Mouse (Mus musculus): Measurements from ENCODE around the gene Foxg1. TPM values are rescaled to one million over a fixed set of nuclear protein-coding genes. Genes with fewer than 3 reads are reported as not detected.

Gene Foxg1
- polyA plus RNA-seq (2016; fragmentation: Nextera tagmentation; extraction: Ambion mirVana) = 0.19 TPM in 1 of 2 replicates, not detected in the other

GRCm38 (mm10) chr12:49382565-49383520, at the start of gene Foxg1:
Gene Foxg1 (plus strand): TSS chr12:49382660.
- H3K27ac ChIP-seq = no peak within 1 kb of the TSS
- peak; percentile 65 for DNase-seq (ENCODE audit: low spot score)

GRCm38 (mm10) chr12:49349697-49350096, 32.8 kb upstream of the Foxg1 start:
- Histone ChIP-seq H3K9me3 (replicated peaks) (no peaks in the 10 kb centered on the region), H3K27ac (no peak overlapping the region), H3K4me3 (no peak overlapping the region), H3K4me1 (no peaks in the 10 kb centered on the region), H3K27me3 (ENCODE audit: low read depth, poor library complexity, severe bottlenecking) (no peaks in the 10 kb centered on the region), H3K36me3 (no peaks in the 10 kb centered on the region)
- no peak for DNase-seq (ENCODE audit: low spot score)
- WGBS = 89% methylated on average over 10 of the region's 10 CpGs

More at GRCm38 (mm10) chr12:49382565-49383520, at the start of gene Foxg1:
- H3K9me3 ChIP-seq (replicated peaks) = no peaks in the 10 kb centered on the region
- peak within 1 kb of the TSS; percentile 52 for H3K4me3 ChIP-seq
- 2% methylated on average over 61 of the region's 61 CpGs for WGBS
- H3K27me3 ChIP-seq (ENCODE audit: low read depth, poor library complexity, severe bottlenecking) = peaks cover 98% of the 10 kb centered on the region
- no peaks in the 10 kb centered on the region for H3K36me3 ChIP-seq
- H3K4me1 ChIP-seq = peaks cover 19% of the 10 kb centered on the region

GRCm38 (mm10) chr12:49368931-49369330, 13.5 kb upstream of the Foxg1 start:
- 50% methylated on average over 1 of the region's 1 CpGs for WGBS
- H3K4me3 ChIP-seq = no peak overlapping the region
- peaks cover 48% of the 10 kb centered on the region for H3K27me3 ChIP-seq (ENCODE audit: low read depth, poor library complexity, severe bottlenecking)
- no peak for DNase-seq (ENCODE audit: low spot score)
- H3K4me1 ChIP-seq = no peaks in the 10 kb centered on the region
- H3K9me3 ChIP-seq (replicated peaks) = no peaks in the 10 kb centered on the region
- H3K36me3 ChIP-seq = no peaks in the 10 kb centered on the region
- no peak overlapping the region for H3K27ac ChIP-seq

GRCm38 (mm10) chr12:49372170-49372569, 10.3 kb upstream of the Foxg1 start:
- H3K9me3 ChIP-seq (replicated peaks) = no peaks in the 10 kb centered on the region
- DNase-seq (ENCODE audit: low spot score) = no peak
- no peak overlapping the region for H3K4me3 ChIP-seq
- no peak overlapping the region for H3K27ac ChIP-seq
- peaks cover 80% of the 10 kb centered on the region for H3K27me3 ChIP-seq (ENCODE audit: low read depth, poor library complexity, severe bottlenecking)
- no peaks in the 10 kb centered on the region for H3K4me1 ChIP-seq
- no peaks in the 10 kb centered on the region for H3K36me3 ChIP-seq

GRCm38 (mm10) chr12:49373176-49373575, 9.3 kb upstream of the Foxg1 start:
- no peak for DNase-seq (ENCODE audit: low spot score)
- H3K9me3 ChIP-seq (replicated peaks) = no peaks in the 10 kb centered on the region
- H3K27me3 ChIP-seq (ENCODE audit: low read depth, poor library complexity, severe bottlenecking) = peaks cover 90% of the 10 kb centered on the region
- WGBS = 0% methylated on average over 5 of the region's 5 CpGs
- H3K4me3 ChIP-seq = no peak overlapping the region
- no peaks in the 10 kb centered on the region for H3K36me3 ChIP-seq
- H3K27ac ChIP-seq = no peak overlapping the region
- no peaks in the 10 kb centered on the region for H3K4me1 ChIP-seq

GRCm38 (mm10) chr12:49373821-49374605, 8.4 kb upstream of the Foxg1 start:
- no peaks in the 10 kb centered on the region for H3K4me1 ChIP-seq
- DNase-seq (ENCODE audit: low spot score) = peak; percentile 45
- H3K9me3 ChIP-seq (replicated peaks) = no peaks in the 10 kb centered on the region
- H3K4me3 ChIP-seq = peak overlapping the region; percentile 13; the same call in 1 of the 2 replicates
- H3K27ac ChIP-seq = no peak overlapping the region
- WGBS = 1% methylated on average over 24 of the region's 24 CpGs
- H3K27me3 ChIP-seq (ENCODE audit: low read depth, poor library complexity, severe bottlenecking) = peaks cover 97% of the 10 kb centered on the region
- H3K36me3 ChIP-seq = no peaks in the 10 kb centered on the region

GRCm38 (mm10) chr12:49374606-49374995, 7.9 kb upstream of the Foxg1 start:
- WGBS = under 1% methylated on average over 14 of the region's 14 CpGs

GRCm38 (mm10) chr12:49375427-49376317, 6.8 kb upstream of the Foxg1 start:
- no peaks in the 10 kb centered on the region for H3K36me3 ChIP-seq
- no peak overlapping the region for H3K4me3 ChIP-seq
- H3K27me3 ChIP-seq (ENCODE audit: low read depth, poor library complexity, severe bottlenecking) = peaks cover 99% of the 10 kb centered on the region
- H3K9me3 ChIP-seq (replicated peaks) = no peaks in the 10 kb centered on the region
- DNase-seq (ENCODE audit: low spot score) = no peak
- H3K27ac ChIP-seq = no peak overlapping the region
- H3K4me1 ChIP-seq = no peaks in the 10 kb centered on the region
- WGBS = 3% methylated on average over 15 of the region's 15 CpGs

More at GRCm38 (mm10) chr12:49374606-49374995, 7.9 kb upstream of the Foxg1 start:
- H3K4me3 ChIP-seq = peak overlapping the region; percentile 13; the same call in 1 of the 2 replicates
- H3K27me3 ChIP-seq (ENCODE audit: low read depth, poor library complexity, severe bottlenecking) = peaks cover 97% of the 10 kb centered on the region
- H3K4me1 ChIP-seq = no peaks in the 10 kb centered on the region
- no peaks in the 10 kb centered on the region for H3K9me3 ChIP-seq (replicated peaks)
- no peaks in the 10 kb centered on the region for H3K36me3 ChIP-seq
- peak; percentile 47 for DNase-seq (ENCODE audit: low spot score)
- no peak overlapping the region for H3K27ac ChIP-seq

- Histone ChIP-seq H3K4me3 (no peak overlapping the region), H3K36me3 (no peaks in the 10 kb centered on the region), H3K27me3 (ENCODE audit: low read depth, poor library complexity, severe bottlenecking) (peaks cover 99% of the 10 kb centered on the region), H3K9me3 (replicated peaks) (no peaks in the 10 kb centered on the region), H3K4me1 (no peaks in the 10 kb centered on the region), H3K27ac (no peak overlapping the region)
- no peak for DNase-seq (ENCODE audit: low spot score)
- 1% methylated on average over 19 of the region's 19 CpGs for WGBS
Measured at GRCm38 (mm10) chr12:49376318-49376992, 6.0 kb upstream of the Foxg1 start.

- Histone ChIP-seq H3K27ac (no peak overlapping the region), H3K4me3 (no peak overlapping the region), H3K27me3 (ENCODE audit: low read depth, poor library complexity, severe bottlenecking) (peaks cover 100% of the 10 kb centered on the region), H3K4me1 (no peaks in the 10 kb centered on the region), H3K36me3 (no peaks in the 10 kb centered on the region), H3K9me3 (replicated peaks) (no peaks in the 10 kb centered on the region)
- WGBS = under 1% methylated on average over 15 of the region's 15 CpGs
- peak; percentile 58 for DNase-seq (ENCODE audit: low spot score)
Measured at GRCm38 (mm10) chr12:49377281-49377970, 5.0 kb upstream of the Foxg1 start.

- H3K36me3 ChIP-seq = no peaks in the 10 kb centered on the region
- no peak for DNase-seq (ENCODE audit: low spot score)
- H3K27ac ChIP-seq = no peak overlapping the region
- H3K9me3 ChIP-seq (replicated peaks) = no peaks in the 10 kb centered on the region
- peaks cover 100% of the 10 kb centered on the region for H3K27me3 ChIP-seq (ENCODE audit: low read depth, poor library complexity, severe bottlenecking)
- H3K4me1 ChIP-seq = peaks cover 11% of the 10 kb centered on the region
- WGBS = 0% methylated on average over 1 of the region's 1 CpGs
- no peak overlapping the region for H3K4me3 ChIP-seq
Measured at GRCm38 (mm10) chr12:49378920-49379319, 3.5 kb upstream of the Foxg1 start.
